Mouse (Mus musculus) forebrain, embryonic 10.5 days (tissue): ENCODE results near the gene Fhit. TPM values are rescaled to one million over a fixed set of nuclear protein-coding genes. Genes with fewer than 3 reads are reported as not detected.

Experiments used
- DNase-seq: peaks from one replicate; pipeline ENCODE4 v3.0.0-alpha.2; 2017; ENCODE audit warnings: low spot score; ENCODE audit errors: extremely low spot score
- H3K27ac ChIP-seq: fragments of 300-500 bp; sonication (generic); 2 replicates; pipeline ENCODE4 v1.5.1; 2016; ENCODE audit warnings: mild to moderate bottlenecking
- H3K27me3 ChIP-seq: fragments of 300-500 bp; sonication (generic); 2 replicates; pipeline ENCODE4 v1.6.1; 2016; ENCODE audit warnings: mild to moderate bottlenecking; ENCODE audit not compliant: poor library complexity, severe bottlenecking
- H3K36me3 ChIP-seq: fragments of 300-500 bp; sonication (generic); replicated peaks from 2 replicates; pipeline ENCODE4 v1.6.1; 2016; ENCODE audit warnings: mild to moderate bottlenecking, moderate library complexity
- H3K4me1 ChIP-seq: fragments of 300-500 bp; sonication (generic); 2 replicates; pipeline ENCODE4 v1.6.1; 2016
- H3K4me3 ChIP-seq: fragments of 300-500 bp; sonication (generic); 2 replicates; pipeline ENCODE4 v1.5.1; 2016; ENCODE audit warnings: mild to moderate bottlenecking, moderate library complexity
- H3K9me3 ChIP-seq: fragments of 300-500 bp; sonication (generic); 2 replicates; pipeline ENCODE4 v1.6.1; 2016; ENCODE audit warnings: mild to moderate bottlenecking, moderate library complexity
- WGBS: fragments of 180-500 bp; shearing (Covaris S2); methylation state at CpG from one replicate; pipeline ENCODE4 v1.1.7; 2016; 5-methylcytosine and 5-hydroxymethylcytosine counted together
- polyA plus RNA-seq: library from polyadenylated mRNA; unstranded; fragments of >200 nt; fragmentation: Nextera tagmentation; extraction: Ambion mirVana; gene quantifications from 2 replicates; pipeline ENCODE4 v1.2.1, GENCODE M21; 2016

Fhit gene
- polyA plus RNA-seq, 1 experiment from 2014 or later = 1.4 TPM

GRCm38 (mm10) chr14:10430396-10431000, 731.3 kb downstream of the Fhit start:
- no peaks in the 10 kb centered on the region for H3K36me3 ChIP-seq
- no peaks in the 10 kb centered on the region for H3K4me1 ChIP-seq
- 92% methylated on average over 3 of the region's 3 CpGs for WGBS
- no peak overlapping the region for H3K4me3 ChIP-seq
- H3K9me3 ChIP-seq = no peaks in the 10 kb centered on the region
- no peaks in the 10 kb centered on the region for H3K27me3 ChIP-seq
- DNase-seq = no peak
- no peak overlapping the region for H3K27ac ChIP-seq

DNA sequence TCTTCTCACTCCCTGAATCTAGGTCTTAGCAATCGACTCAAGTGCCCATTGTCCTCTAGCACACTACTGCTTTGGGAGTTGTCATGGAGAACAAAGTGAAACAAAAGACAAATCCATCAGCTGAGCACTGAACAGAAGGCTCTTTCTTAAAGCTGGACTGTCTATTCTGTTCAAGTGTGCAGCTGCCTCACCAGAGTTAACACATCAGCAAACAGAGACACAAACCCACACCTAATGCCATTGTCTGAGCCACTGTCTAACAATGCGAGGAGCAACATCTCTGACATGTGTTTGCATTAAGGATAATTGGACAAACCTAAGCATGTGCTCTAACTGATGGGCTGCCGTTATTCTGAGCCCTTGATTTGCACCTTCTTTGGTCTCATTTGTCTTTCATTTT, 738.3 kb downstream of the Fhit start:
- Histone ChIP-seq H3K4me1 (peaks cover 4% of the 10 kb centered on the region; the same call in 1 of the 2 replicates), H3K36me3 (no peaks in the 10 kb centered on the region), H3K4me3 (no peak overlapping the region), H3K27me3 (no peaks in the 10 kb centered on the region), H3K9me3 (no peaks in the 10 kb centered on the region), H3K27ac (no peak overlapping the region)
- WGBS = 38% methylated on average over 3 of the region's 3 CpGs
- no peak for DNase-seq

GRCm38 (mm10) chr14:10422261-10422660, 739.6 kb downstream of the Fhit start:
- Histone ChIP-seq H3K4me3 (no peak overlapping the region), H3K36me3 (no peaks in the 10 kb centered on the region), H3K27me3 (no peaks in the 10 kb centered on the region), H3K9me3 (no peaks in the 10 kb centered on the region), H3K4me1 (peaks cover 4% of the 10 kb centered on the region; the same call in 1 of the 2 replicates), H3K27ac (no peak overlapping the region)
- DNase-seq = no peak
- WGBS = 66% methylated on average over 1 of the region's 1 CpGs

DNA sequence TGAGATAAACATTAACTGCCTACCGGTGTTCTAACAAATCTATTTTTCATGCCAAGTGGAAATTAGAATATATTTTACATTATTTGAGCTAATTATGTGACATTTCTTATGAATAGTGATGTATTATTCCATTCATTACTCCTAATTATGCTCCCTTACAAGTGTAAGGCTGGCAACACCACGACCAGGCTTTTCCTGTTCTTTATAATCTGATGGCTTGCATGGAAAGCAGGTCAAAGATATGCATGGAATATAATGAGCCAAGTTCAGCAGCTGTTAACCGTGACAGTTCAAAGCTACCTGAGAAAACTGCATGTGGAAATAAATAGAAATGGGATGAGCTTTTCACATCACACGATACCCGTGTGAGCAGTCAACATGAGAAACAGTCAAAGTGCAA, 746.8 kb downstream of the Fhit start:
- Histone ChIP-seq H3K36me3 (no peaks in the 10 kb centered on the region), H3K9me3 (no peaks in the 10 kb centered on the region), H3K27me3 (no peaks in the 10 kb centered on the region), H3K4me3 (no peak overlapping the region), H3K27ac (no peak overlapping the region), H3K4me1 (no peaks in the 10 kb centered on the region)
- 88% methylated on average over 5 of the region's 5 CpGs for WGBS
- DNase-seq = no peak

- Histone ChIP-seq H3K27ac (no peak overlapping the region), H3K36me3 (no peaks in the 10 kb centered on the region)
- WGBS = 89% methylated on average over 3 of the region's 3 CpGs
Measured at GRCm38 (mm10) chr14:10409306-10409962, 752.4 kb downstream of the Fhit start.

DNA sequence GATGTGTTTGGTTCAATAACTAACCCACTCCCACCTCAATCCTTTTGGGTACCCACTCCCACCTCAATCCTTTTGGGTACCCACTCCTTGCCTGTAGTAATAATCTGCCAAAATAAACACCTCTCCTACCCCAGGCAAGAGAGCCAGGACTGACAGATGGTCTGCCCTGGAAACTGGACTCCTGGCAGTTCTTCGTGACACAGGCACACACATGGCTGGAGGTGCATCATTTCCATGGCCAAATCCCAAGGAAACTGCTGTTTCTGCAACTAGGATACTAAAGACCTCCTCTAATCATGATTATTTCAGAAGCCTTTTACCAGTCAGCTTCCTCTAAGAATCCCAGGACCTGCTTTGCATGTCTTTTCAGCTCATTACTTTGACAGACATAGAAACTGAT, 756.5 kb downstream of the Fhit start:
- no peaks in the 10 kb centered on the region for H3K4me1 ChIP-seq
- H3K9me3 ChIP-seq = no peaks in the 10 kb centered on the region
- no peak overlapping the region for H3K27ac ChIP-seq
- no peak for DNase-seq
- WGBS = 85% methylated on average over 1 of the region's 1 CpGs
- no peaks in the 10 kb centered on the region for H3K27me3 ChIP-seq
- no peaks in the 10 kb centered on the region for H3K36me3 ChIP-seq
- H3K4me3 ChIP-seq = no peak overlapping the region

More at GRCm38 (mm10) chr14:10409306-10409962, 752.4 kb downstream of the Fhit start:
- DNase-seq = no peak
- no peaks in the 10 kb centered on the region for H3K9me3 ChIP-seq
- no peak overlapping the region for H3K4me3 ChIP-seq
- no peaks in the 10 kb centered on the region for H3K27me3 ChIP-seq
- H3K4me1 ChIP-seq = no peaks in the 10 kb centered on the region

DNA sequence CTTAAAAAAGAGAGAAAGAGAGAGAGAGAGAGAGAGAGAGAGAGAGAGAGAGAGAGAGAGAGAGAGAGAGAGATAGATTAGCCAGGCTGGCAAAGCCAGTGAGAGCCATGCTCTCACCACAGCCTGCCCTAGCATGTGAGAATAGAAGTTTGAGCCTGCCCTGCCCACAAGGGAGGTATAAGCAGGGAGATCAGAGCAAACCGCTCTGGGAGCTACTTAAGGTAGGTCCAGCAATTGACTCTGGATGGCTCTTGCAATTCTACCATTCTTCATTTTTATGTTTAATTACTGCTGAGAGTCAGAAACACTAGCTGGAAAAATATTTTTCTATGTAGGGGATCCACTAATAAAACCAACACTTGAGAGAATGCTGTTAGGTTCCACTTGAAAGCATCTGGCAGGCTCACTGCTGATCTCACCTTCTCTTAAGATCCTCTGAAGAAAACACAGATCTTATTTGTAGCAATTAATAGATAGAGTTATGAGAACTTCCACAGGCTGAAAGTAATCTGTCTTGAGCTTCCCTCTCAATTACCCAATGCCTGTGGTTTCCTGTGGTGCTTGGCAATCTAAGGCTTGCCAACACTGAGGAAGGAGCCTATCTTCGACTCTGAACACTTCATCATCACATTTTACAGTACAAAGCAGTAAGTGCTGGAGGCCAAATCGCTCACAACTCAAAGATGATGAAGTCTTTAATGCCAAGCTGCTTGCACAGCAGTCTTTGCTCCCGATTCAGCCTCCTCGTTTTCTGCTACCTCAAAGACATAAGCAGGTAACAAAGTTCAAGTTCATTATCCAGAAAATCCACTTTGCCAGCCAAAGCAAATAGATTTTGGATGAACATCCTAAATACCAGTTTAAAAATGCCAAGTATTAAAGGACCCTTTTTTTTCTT, 793.8 kb downstream of the Fhit start:
- H3K4me1 ChIP-seq = no peaks in the 10 kb centered on the region
- H3K27me3 ChIP-seq = no peaks in the 10 kb centered on the region
- whole genome bisulfite sequencing = 86% methylated on average over 5 of the region's 5 CpGs
- no peak overlapping the region for H3K27ac ChIP-seq
- H3K36me3 ChIP-seq = no peaks in the 10 kb centered on the region
- H3K4me3 ChIP-seq = no peak overlapping the region
- H3K9me3 ChIP-seq = no peaks in the 10 kb centered on the region
- DNase-seq = no peak

GRCm38 (mm10) chr14:10366808-10367207, 795.0 kb downstream of the Fhit start:
- no peak overlapping the region for H3K4me3 ChIP-seq
- no peak for DNase-seq
- WGBS = 92% methylated on average over 4 of the region's 4 CpGs
- H3K4me1 ChIP-seq = no peaks in the 10 kb centered on the region
- no peaks in the 10 kb centered on the region for H3K36me3 ChIP-seq
- no peaks in the 10 kb centered on the region for H3K27me3 ChIP-seq
- H3K9me3 ChIP-seq = no peaks in the 10 kb centered on the region
- H3K27ac ChIP-seq = no peak overlapping the region

GRCm38 (mm10) chr14:10364281-10364680, 797.6 kb downstream of the Fhit start:
- no peak for DNase-seq
- Histone ChIP-seq H3K9me3 (no peaks in the 10 kb centered on the region), H3K27me3 (no peaks in the 10 kb centered on the region), H3K27ac (no peak overlapping the region), H3K4me3 (no peak overlapping the region), H3K4me1 (no peaks in the 10 kb centered on the region), H3K36me3 (no peaks in the 10 kb centered on the region)
- 54% methylated on average over 6 of the region's 6 CpGs for WGBS

- no peak for DNase-seq
- Histone ChIP-seq H3K36me3 (no peaks in the 10 kb centered on the region), H3K9me3 (no peaks in the 10 kb centered on the region), H3K27me3 (no peaks in the 10 kb centered on the region), H3K27ac (no peak overlapping the region), H3K4me3 (no peak overlapping the region), H3K4me1 (no peaks in the 10 kb centered on the region)
- WGBS = 82% methylated on average over 1 of the region's 1 CpGs
Measured at GRCm38 (mm10) chr14:10363306-10363705, 798.5 kb downstream of the Fhit start.

DNA sequence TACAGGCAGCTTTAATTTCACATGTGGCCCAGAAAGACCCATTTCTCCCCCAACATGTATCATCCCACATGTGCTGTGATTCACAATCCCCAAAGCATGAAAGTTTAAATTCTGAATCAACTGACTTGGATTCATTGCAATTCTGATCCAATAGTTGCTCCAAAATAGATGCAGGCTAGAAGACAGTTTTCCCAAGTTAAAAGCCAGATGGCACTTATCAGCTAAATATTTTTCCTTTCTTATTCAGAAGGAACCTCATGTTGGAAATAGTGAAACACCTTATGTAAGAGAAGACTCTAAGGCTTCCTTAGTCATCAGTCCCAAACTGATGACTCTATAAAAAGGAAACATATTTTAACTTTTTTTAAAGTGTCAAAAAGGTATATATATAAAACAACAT, 815.9 kb downstream of the Fhit start:
- no peaks in the 10 kb centered on the region for H3K36me3 ChIP-seq
- DNase-seq = no peak
- no peaks in the 10 kb centered on the region for H3K27me3 ChIP-seq
- H3K9me3 ChIP-seq = no peaks in the 10 kb centered on the region
- H3K27ac ChIP-seq = no peak overlapping the region
- H3K4me3 ChIP-seq = no peak overlapping the region
- 0 out of 2 replicates have a peak, but pooled peaks cover 4% of the 10 kb centered on the region for H3K4me1 ChIP-seq

DNA sequence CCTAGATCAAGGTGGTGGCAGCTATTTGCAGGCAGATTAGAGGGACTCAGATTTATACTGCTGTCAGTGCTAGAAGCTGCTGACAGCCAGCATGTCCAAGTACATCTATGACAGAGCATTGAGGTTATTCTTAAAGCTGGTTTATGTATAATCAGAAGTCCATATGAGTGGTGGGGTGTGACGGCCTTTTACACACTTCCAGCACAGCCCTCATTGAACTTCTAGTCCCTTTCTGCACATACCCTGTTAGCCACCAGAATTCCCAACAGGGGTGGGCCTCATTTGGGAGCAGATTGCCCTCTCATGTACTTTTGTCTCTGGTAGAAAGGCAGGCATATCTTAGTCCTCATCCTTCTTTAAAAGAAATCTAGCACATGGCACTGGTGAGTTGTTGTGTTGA, 817.8 kb downstream of the Fhit start:
- 81% methylated on average over 1 of the region's 1 CpGs for WGBS
- Histone ChIP-seq H3K4me3 (no peak overlapping the region), H3K9me3 (no peaks in the 10 kb centered on the region), H3K4me1 (0 out of 2 replicates have a peak, but pooled peaks cover 1% of the 10 kb centered on the region), H3K27me3 (no peaks in the 10 kb centered on the region), H3K36me3 (no peaks in the 10 kb centered on the region), H3K27ac (no peak overlapping the region)
- DNase-seq = no peak

GRCm38 (mm10) chr14:10316764-10317163, 845.1 kb downstream of the Fhit start:
- H3K4me3 ChIP-seq = no peak overlapping the region
- no peaks in the 10 kb centered on the region for H3K4me1 ChIP-seq
- H3K36me3 ChIP-seq = no peaks in the 10 kb centered on the region
- no peak for DNase-seq
- H3K27me3 ChIP-seq = no peaks in the 10 kb centered on the region
- H3K27ac ChIP-seq = no peak overlapping the region
- 92% methylated on average over 3 of the region's 3 CpGs for WGBS
- H3K9me3 ChIP-seq = no peaks in the 10 kb centered on the region
